Mouse (Mus musculus) inflammation-experienced regulatory T-cells (primary cell): ENCODE results near the gene Olfr1353. TPM values are rescaled to one million over a fixed set of nuclear protein-coding genes. Genes with fewer than 3 reads are reported as not detected.

Source experiments
- polyA plus RNA-seq, 2 experiments: library from polyadenylated mRNA; unstranded; fragments of 100-300 nt; shearing (Covaris generic); gene quantifications; one replicate each; pipeline ENCODE4 v1.2.1; 2017

The Olfr1353 gene
- polyA plus RNA-seq = under 1 TPM in 1 of 2 experiments, not detected in 1; 0.08 TPM

DNA sequence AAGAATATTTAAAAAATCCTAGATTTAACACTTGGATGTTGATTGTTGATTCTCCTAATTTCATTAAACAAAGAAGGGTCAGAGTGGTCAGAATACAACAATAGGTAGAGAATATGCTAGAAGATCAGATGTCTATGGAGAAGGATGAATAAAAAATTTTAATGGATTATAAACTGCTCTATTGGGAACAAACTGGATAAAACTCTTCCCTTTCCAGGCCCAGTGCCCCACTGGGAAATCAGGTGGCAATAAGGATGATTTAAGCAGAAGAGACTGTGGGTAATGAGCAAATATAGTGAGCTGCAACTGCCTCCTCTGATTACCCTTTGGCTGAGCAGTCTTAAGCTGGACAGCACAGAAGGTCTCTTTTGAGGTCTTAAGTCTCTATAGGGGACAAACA is at the start of gene Olfr1353:
TSS of gene Olfr1353 (plus strand) at position 301 of the 400 bp plus-strand sequence.

DNA sequence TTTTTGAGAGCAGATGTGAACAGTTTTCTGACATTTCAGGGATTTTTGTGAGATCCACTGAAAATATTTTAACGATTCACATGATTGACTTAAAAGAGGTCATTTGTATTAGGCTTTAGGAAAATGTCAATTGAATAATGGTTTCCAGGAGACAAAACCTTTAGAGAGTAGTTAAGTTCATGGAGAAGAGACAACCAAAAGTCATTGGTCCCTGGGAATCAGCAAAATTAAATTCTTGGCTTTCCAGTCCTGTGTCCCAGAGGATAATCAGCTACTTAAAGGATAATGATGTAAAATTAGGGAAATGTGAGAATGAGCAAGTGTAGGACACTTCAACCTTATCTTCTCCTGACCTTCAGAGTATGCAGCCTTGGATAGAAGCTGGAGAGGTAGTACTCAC is 12.8 kb upstream of the Olfr1353 start, which contains the start of gene Olfr8:
TSS of gene Olfr8 (plus strand) at position 301 of the 400 bp plus-strand sequence.

DNA sequence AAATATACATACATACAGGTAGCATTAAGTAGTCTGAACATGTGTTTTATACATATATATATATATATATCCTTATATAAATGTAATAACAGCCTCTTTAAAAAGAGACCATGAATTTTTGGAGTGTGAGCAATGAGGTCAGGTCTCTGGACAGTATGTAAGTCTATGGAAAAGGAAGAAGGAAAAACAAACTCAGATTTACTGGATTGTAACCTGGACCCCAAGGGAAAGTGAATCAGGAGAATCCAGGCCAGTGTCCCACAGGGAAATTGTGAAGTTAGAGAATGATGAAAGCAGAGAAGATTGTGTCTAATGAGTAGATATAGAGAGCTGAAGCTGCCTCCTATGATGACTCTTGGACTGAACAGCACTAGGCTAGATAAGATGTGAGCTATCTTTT is 17.6 kb downstream of the Olfr1353 start, which contains the start of gene Olfr1352:
TSS of gene Olfr1352 (plus strand) at position 301 of the 400 bp plus-strand sequence.

DNA sequence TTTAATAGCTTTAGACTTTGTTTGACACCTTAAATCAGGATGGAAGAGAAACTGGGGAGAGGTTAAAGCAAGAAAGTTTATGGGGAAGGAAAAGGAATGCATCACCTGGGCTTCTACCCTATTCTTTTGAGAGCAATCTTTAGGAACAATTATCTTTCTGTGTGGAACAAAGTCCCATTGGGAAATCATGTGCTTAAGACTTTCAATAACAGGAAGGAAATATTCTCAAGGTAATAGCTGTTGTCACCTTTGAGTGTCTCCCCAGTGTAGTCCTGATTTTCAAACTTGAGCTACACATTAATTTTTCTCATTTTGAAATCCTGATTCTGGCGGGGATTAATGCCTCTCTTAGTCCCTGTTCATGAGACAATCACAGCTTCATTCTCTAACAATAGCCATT is 49.1 kb downstream of the Olfr1353 start, which contains the start of gene Olfr1351:
TSS of gene Olfr1351 (plus strand) at position 301 of the 400 bp plus-strand sequence.

Other genes starting within 250 kb of the Olfr1353 start
- not detected for gene Casp14, start 245.0 kb upstream of the Olfr1353 start, polyA plus RNA-seq
- gene Ccdc105, start 210.2 kb upstream of the Olfr1353 start, polyA plus RNA-seq = under 1 TPM in 1 of 2 experiments, not detected in 1; 0.14 TPM
- gene Slc1a6, start 182.8 kb upstream of the Olfr1353 start, polyA plus RNA-seq = not detected
- gene Olfr1356, start 111.1 kb upstream of the Olfr1353 start, polyA plus RNA-seq = under 1 TPM; 0.33 to 0.49 TPM
- not detected for gene Olfr1355, start 87.8 kb upstream of the Olfr1353 start, polyA plus RNA-seq
- gene Olfr1354, start 50.1 kb upstream of the Olfr1353 start, polyA plus RNA-seq = not detected
- gene Olfr8, start 12.7 kb upstream of the Olfr1353 start, polyA plus RNA-seq = not detected
- gene Olfr1352, start 17.7 kb downstream of the Olfr1353 start, polyA plus RNA-seq = not detected
- gene Olfr1351, start 49.2 kb downstream of the Olfr1353 start, polyA plus RNA-seq = 1 to 10 TPM in 1 of 2 experiments, under 1 TPM in 1; 0.06 to 1.2 TPM
- under 1 TPM; 0.25 to 0.43 TPM for gene Olfr57, start 65.4 kb downstream of the Olfr1353 start, polyA plus RNA-seq
- 10 to 100 TPM; 20.4 to 26.2 TPM for gene 2610008E11Rik, start 134.3 kb downstream of the Olfr1353 start, polyA plus RNA-seq
- under 1 TPM in 1 of 2 experiments, not detected in 1; 0.71 TPM for gene Vmn2r80, start 185.5 kb downstream of the Olfr1353 start, polyA plus RNA-seq